Mouse (Mus musculus) ES-E14 (cell line): Measurements from ENCODE around the gene Hist1h4a.

Source experiments
- CHD2 ChIP-seq: IDR thresholded peaks from 2 replicates; pipeline ENCODE4 v1.6.1; 2014; ENCODE audit warnings: mild to moderate bottlenecking, low read depth, low read length, inconsistent platforms
- HCFC1 ChIP-seq: IDR thresholded peaks from 2 replicates; pipeline ENCODE4 v1.6.1; 2012; ENCODE audit warnings: low read length, inconsistent platforms, borderline replicate concordance; ENCODE audit not compliant: insufficient read depth
- MAFK ChIP-seq: IDR thresholded peaks from 2 replicates; pipeline ENCODE4 v1.6.1; 2014; ENCODE audit warnings: mild to moderate bottlenecking, low read depth, low read length, inconsistent platforms; ENCODE audit not compliant: insufficient read depth
- ZNF384 ChIP-seq: IDR thresholded peaks from 2 replicates; pipeline ENCODE4 v1.6.1; 2012; ENCODE audit warnings: low read depth, low read length, inconsistent platforms

DNA sequence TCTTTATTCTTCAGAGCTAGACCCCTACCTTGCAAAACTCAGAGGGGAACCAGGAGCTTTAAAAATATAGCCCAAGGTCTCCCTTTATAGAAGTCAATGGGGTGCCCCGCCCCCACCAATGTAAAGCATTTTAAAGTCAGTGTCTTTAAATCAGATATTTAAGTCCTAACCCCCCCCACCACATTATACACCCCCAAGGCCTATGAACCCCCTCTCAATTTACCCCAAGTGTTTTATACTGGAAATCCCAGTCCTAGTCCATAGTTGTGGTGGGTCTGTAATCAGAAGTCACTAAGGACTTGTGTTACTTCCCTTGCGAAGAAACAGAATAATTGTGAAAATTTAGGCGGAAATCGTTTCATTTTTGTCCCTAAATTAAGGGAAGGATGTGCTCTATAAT is 23.0 kb downstream of the Hist1h4a start:
- TF ChIP-seq HCFC1 (no peak), ZNF384 (no peak), MAFK (no peak), CHD2 (no peak)
